Mouse (Mus musculus) heart, adult 2 months (tissue): Measurements from ENCODE around the gene Trpm4.

Experiments
- CTCF ChIP-seq: fragments of 200-600 bp; IDR thresholded peaks from 2 replicates; pipeline ENCODE4 v1.8.1; 2022; ENCODE audit warnings: antibody characterized with exemption, mild to moderate bottlenecking, moderate library complexity
- EP300 ChIP-seq: fragments of 200-500 bp; IDR thresholded peaks from 2 replicates; pipeline ENCODE4 v1.6.1; 2011; ENCODE audit warnings: low read depth, low read length, control low read depth; ENCODE audit not compliant: insufficient read depth
- POLR2A ChIP-seq: fragments of 200-500 bp; IDR thresholded peaks from 2 replicates; pipeline ENCODE4 v1.6.1; 2011; ENCODE audit warnings: mild to moderate bottlenecking, low read depth, low read length, control low read depth; ENCODE audit not compliant: insufficient read depth

- no peak for TF ChIP-seq CTCF
- no peak for TF ChIP-seq POLR2A
- no peak for TF ChIP-seq EP300
Observed at GRCm38 (mm10) chr7:45337469-45337868, 3.9 kb upstream of the Trpm4 start.
